Mouse (Mus musculus) megakaryocyte, embryonic 14.5 days (primary cell): ENCODE data around the gene Gm28047.

Experiments
- FLI1 ChIP-seq: IDR thresholded peaks from 2 replicates; pipeline ENCODE4 v1.6.1; 2012; ENCODE audit warnings: low read length, inconsistent platforms, mixed read lengths
- GATA1 ChIP-seq: IDR thresholded peaks from 3 replicates; pipeline ENCODE4 v1.6.1; 2012; ENCODE audit warnings: mixed read lengths, low read length, inconsistent platforms, borderline replicate concordance

DNA sequence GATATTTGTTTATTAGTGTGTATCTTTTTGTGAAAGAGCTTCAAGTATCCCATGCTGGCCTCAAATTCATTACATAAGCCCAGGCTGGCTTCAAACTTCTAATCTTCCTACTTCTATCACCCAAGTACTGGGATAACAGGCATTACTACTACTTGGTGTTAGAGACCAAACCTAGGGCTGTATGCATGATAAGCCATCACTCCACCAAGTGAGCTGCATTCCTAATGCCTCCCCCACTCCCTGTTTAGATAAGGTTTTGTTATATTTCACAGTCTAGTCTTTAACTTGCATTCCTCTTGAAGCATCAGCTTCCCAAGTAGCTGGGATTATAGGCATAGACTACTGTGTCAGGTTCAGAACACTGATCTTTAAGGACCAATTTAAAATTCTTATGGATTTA, 10.6 kb downstream of the Gm28047 start:
- TF ChIP-seq GATA1: no peak
- TF ChIP-seq FLI1: no peak
